Mouse (Mus musculus) 416B (cell line): ENCODE data around the gene Cse1l.

ENCODE experiments used
- DNase-seq: peaks from one replicate; pipeline ENCODE4 v3.0.0; 2011; ENCODE audit warnings: low read depth

The Cse1l gene

DNA sequence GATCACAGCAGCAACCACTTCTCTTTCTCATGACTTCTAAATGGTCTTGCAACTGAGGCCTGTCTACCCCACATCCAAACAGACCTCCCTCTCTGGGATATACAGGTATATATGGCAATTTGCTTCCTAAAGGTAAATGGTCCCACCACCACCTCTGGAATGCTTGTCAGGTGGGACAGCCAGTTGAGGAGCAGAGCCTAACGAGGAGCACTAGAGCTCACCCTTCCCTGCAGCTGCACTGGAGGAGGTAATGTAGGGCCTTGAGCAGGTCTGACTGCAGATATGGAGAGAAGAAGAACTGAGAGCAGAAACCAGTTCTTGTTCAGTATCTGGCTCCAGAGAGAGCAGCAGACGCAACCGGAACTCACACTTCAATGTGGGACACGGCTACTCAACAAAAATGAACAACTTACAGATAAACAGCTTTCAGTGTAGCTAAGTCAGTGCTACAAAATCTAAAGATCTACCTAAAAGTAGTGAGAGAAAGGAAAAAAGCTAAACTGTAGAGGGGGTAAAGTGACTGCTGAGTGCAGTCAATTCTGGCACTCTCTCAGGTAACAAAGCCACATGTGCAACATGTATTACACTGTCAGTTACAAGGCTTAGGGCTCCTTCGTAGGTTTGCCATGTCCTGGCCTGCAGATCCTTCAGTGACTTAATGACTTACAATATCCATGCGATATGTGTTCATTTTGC lies 68.5 kb downstream of the Cse1l start:
- DNase-seq: no peak

DNA sequence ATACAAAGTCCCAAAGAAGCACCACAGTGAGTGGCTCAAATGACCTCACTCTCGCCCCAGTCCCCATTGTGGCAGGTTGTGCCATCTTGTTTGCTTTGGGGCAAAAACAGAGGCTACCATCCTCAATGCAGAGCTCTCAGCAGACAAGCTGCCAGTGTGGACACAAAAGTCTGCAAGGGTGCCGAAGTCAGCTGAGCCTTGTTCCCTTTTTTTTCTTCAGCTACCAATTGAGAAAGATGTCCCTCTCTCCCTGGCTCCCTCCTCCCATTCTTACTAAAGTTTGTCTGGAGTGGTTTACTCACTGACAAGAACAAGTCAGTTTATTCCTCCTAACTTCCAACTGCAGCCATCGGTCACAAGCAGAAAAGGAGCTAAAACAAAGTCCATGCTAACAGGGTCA lies 70.5 kb downstream of the Cse1l start:
- DNase-seq: peak; percentile 55

DNA sequence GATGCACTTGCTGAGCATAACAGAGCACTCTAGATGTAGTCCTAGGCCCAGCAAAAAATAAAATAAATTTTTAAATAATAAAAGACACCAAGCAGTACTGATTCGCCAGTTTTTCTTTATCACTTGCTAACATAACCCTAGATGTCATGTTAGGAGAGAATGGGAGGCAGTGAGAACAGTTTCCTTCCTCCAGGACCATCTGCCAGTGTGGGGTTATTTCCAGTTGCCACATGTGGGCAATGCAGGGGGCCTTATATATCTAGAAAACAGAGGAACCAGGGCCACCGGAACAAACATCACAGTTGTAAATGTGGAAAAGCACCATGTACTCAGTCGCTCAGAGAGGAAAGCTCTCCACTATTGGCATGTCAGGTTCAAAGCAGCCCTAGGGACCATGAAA lies 71.7 kb downstream of the Cse1l start:
- peak; percentile 77 for DNase-seq

DNA sequence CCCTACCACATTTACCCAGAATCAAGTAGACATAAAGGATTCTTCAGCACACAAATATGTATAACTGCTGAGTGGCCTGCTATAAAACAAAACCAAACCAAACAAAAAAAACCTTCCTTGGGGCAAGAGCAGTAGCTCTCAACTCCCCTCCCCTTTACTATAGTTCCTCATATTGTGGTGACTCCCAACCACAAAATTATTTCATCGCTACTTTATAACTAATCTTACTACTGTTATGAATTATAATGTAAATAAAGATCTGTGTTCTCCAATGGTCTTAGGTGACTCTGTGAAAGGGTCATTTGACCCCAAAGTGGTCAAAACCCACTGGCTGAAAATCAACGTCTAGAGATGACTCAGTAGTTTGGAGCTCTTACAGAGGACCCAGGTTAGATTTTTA lies 74.3 kb downstream of the Cse1l start:
- peak; percentile 80 for DNase-seq

DNA sequence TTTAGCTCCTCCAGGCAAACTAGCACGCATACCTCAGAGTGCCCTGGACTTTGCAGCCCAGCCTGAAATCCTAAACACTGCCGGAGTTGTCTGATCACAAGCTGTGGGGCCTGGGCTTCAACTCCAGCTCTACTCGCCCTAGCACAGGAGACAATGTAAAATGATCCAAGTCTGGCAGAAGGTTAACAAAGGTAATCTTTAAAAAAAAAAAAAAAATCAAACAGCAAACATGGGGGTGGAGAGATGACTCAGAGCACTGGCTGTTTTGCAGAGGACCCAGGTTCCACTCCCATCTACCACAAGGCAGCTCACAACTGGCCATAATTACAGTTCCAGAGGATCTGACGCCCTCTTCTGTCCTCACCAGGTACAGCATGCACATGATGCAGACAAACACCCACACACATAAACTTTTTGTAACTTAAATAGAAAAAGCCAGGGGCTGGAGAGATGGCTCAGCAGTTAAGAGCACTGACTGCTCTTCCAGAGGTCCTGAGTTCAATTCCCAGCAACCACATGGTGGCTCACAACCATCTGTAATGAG lies 77.6 kb downstream of the Cse1l start:
- DNase-seq: peak; percentile 46

GRCm38 (mm10) chr2:166990861-166991260 lies 85.0 kb downstream of the Cse1l start:
- no peak for DNase-seq

DNA sequence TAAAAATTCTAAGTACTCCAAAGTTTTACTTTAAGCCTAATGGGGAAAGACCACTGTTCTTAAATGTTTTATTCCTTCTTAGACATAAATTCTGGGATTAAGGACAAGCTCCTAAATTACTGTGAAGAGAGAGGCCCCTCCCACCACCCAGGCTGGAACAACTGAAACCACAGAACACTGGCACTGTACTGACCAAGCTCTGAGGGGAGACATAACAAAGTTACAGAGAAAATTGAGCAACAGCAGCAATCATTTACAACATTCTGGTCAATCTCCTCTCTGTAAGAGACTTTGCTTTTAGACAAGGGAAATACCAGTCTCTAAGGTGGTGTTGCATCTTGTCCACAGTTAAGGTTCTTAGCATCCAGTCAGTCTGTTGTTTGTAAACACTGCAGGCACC lies 86.1 kb downstream of the Cse1l start:
- DNase-seq: peak; percentile 76

DNA sequence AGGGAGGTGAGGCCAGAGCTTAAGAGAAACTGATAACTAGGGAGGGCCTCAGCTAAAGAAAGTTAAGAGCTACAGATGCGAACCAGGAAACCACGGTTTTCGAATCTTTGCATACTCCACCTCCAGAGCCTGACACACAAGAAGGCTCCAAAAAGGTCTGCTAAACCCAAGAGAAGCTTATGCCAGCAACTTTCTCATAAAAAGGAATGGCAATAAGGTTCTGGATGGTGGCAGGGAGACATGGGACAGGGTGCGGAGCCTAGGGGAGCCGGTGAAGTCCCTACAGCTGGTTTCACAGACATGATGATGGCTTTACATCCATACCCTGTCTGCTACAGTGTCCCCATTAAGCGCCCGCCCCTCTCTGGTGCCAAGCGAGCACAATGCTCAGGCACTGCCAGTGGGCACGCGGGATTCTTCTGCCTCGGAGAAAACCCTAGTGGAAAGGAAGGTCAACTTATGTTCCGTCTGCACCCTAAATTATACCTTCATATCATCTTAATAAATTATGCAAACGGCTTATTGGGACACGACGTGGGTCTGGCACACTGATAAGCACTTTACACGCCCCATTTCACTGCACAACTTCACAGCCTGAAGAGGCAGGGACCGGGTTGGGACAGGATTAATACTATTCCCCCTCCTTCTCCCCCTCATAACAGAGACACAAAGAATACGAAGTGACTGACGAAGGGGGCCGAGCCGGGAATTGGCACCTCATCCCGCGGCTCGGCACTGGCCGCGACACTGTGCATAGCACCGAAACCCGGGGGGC lies 89.4 kb downstream of the Cse1l start:
- peak; percentile 57 for DNase-seq
